Comparison of ENCODE assay signal across 9 mouse cellular contexts in the genomic region with DNA sequence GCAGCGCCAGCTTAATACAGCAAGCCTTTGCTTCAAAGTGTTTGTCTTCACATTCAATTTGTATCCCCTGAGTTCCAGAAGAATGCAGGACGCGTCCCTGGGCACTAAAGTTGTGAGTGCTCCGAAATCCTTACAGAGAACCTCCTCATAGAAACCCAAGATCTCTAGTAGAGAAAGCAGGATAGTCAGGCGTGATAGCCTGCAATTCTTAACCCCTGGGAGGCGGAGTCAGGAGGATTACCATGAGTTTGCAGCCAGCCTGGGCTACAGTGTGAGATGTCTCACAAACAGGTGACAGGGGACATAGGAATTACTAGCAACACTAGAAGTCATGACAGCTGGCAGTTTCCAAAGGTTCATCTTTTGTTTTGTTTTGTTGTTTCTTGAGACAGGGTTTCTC. TPM values are rescaled to one million over a fixed set of nuclear protein-coding genes. Genes with fewer than 3 reads are reported as not detected.
DNase-seq lines count a peak whose midpoint lies in the region; ATAC-seq and TF ChIP-seq lines count a peak whose summit lies in the region.
"Had no signal": no experiment of that assay in that cellular context is flagged by ENCODE, and none has a peak within 500 bp of the region (broad histone marks: within the 10 kb centered on the region; RNA-seq: fewer than 3 reads in every experiment).

No protein-coding gene starts in this region.

- intact Hi-C loops in gastrocnemius, adult 2 months (cut with DNase I) = no loop called here
- intact Hi-C loops in left cerebral cortex, postnatal 4 days (cut with DNase I) = no loop called here

- no peak overlapping the region for H3K27ac ChIP-seq in gastrocnemius, adult 2 months
- no peak overlapping the region for H3K27ac ChIP-seq in neural tube, embryonic 12.5 days
- H3K27ac ChIP-seq in liver, embryonic 13.5 days = no peak overlapping the region

- ATAC-seq in neural tube, embryonic 12.5 days (ENCODE audit: low FRiP score, low read depth) = no peak
- no peak for ATAC-seq in liver, embryonic 13.5 days (ENCODE audit: low read depth)

- 56% methylated on average over 6 of the region's 6 CpGs for WGBS in neural tube, embryonic 12.5 days
- WGBS in liver, embryonic 13.5 days (ENCODE audit: insufficient replicate concordance) = 45% methylated on average over 6 of the region's 6 CpGs

- peaks cover 73% of the 10 kb centered on the region for H3K36me3 ChIP-seq in neural tube, embryonic 12.5 days
- peaks cover 12% of the 10 kb centered on the region for H3K36me3 ChIP-seq in liver, embryonic 13.5 days

- no peak for TF ChIP-seq CTCF in gastrocnemius, adult 2 months (IDR thresholded peaks at IDR 0.05)

- H3K9ac ChIP-seq in neural tube, embryonic 12.5 days = no peak overlapping the region
- H3K9ac ChIP-seq in liver, embryonic 13.5 days = peak overlapping the region; percentile 28; the same call in 1 of the 2 replicates

- H3K9me3 ChIP-seq in neural tube, embryonic 12.5 days = no peaks in the 10 kb centered on the region
- H3K9me3 ChIP-seq in liver, embryonic 13.5 days (replicated peaks) = no peaks in the 10 kb centered on the region

- no peak for DNase-seq in gastrocnemius, adult 2 months
- no peak for DNase-seq in gastrocnemius, postnatal 10 days
- DNase-seq in neural tube, embryonic 10.5 days (ENCODE audit: extremely low spot score, low spot score) = no peak
- no peak for DNase-seq in liver, embryonic 13.5 days
- no peak for DNase-seq in left cerebral cortex, postnatal 4 days
- no peak for DNase-seq in T-cell, adult 2 months (ENCODE audit: low spot score)
- DNase-seq in adrenal gland, postnatal 10 days = no peak
- DNase-seq: adrenal gland, postnatal 25 days had no signal

- peak overlapping the region; percentile 45 for H3K4me2 ChIP-seq in neural tube, embryonic 12.5 days (replicated peaks)
- H3K4me2 ChIP-seq in liver, embryonic 13.5 days = peak overlapping the region; percentile 75

- H3K4me3 ChIP-seq in gastrocnemius, adult 2 months = peak overlapping the region; percentile 43
- H3K4me3 ChIP-seq in neural tube, embryonic 12.5 days = no peak overlapping the region
- peak overlapping the region; percentile 57 for H3K4me3 ChIP-seq in liver, embryonic 13.5 days (replicated peaks)

- no peaks in the 10 kb centered on the region for H3K27me3 ChIP-seq in neural tube, embryonic 12.5 days (replicated peaks)
- no peaks in the 10 kb centered on the region for H3K27me3 ChIP-seq in liver, embryonic 13.5 days

- H3K4me1 ChIP-seq in neural tube, embryonic 12.5 days = no peaks in the 10 kb centered on the region
- H3K4me1 ChIP-seq in liver, embryonic 13.5 days (replicated peaks) = 0 out of 2 replicates have a peak, but pooled peaks cover 8% of the 10 kb centered on the region

RNA-seq across cellular contexts. Expression of a gene that starts 35.8 kb away (rescaled TPM):
- total RNA-seq in gastrocnemius, adult 2 months (2021) = 10 to 100 TPM in 1 of 2 experiments, 1 to 10 TPM in 1; 9.6 to 12.9 TPM
- 10 to 100 TPM; 10.6 to 12.2 TPM for total RNA-seq in gastrocnemius, postnatal 10 days (2021)
- 18.5 and 18.6 TPM in 2 replicates for polyA plus RNA-seq in neural tube, embryonic 12.5 days (2016; fragmentation: Nextera tagmentation; extraction: Ambion mirVana)
- 6.4 and 10.1 TPM in 2 replicates for polyA plus RNA-seq in liver, embryonic 13.5 days (2015; fragmentation: Nextera tagmentation; extraction: Ambion mirVana)
- total RNA-seq in left cerebral cortex, postnatal 4 days (2021) = 10 to 100 TPM; 25.5 to 27.0 TPM
- total RNA-seq in adrenal gland, postnatal 10 days (2021) = 10 to 100 TPM; 17.4 to 25.7 TPM
